Mouse (Mus musculus): ENCODE measurements around the gene Tvp23b. TPM values are rescaled to one million over a fixed set of nuclear protein-coding genes. Genes with fewer than 3 reads are reported as not detected.

Tvp23b gene
- polyA plus RNA-seq, 1 experiment, result 32.3 TPM

GRCm38 (mm10) chr11:62951012-62951411 lies 71.8 kb downstream of the Tvp23b start, which contains the start of gene Cdrt4:
Gene Cdrt4, plus strand, starts transcription at chr11:62951193.
- TF ChIP-seq POLR2A (IDR thresholded peaks at IDR 0.05; ENCODE audit: borderline replicate concordance, insufficient read depth, low read length), result no peak
- H3K27me3 ChIP-seq (ENCODE audit: control insufficient read depth, insufficient read depth, low read length), result no peaks in the 10 kb centered on the region
- H3K4me1 ChIP-seq (ENCODE audit: control insufficient read depth, insufficient read depth, low read length), result no peaks in the 10 kb centered on the region
- no peak for DNase-seq
- no peak within 1 kb of the TSS for H3K27ac ChIP-seq (ENCODE audit: insufficient read depth, low read length)
- WGBS, result 75% methylated on average over 3 of the region's 3 CpGs
- no peak within 1 kb of the TSS for H3K4me3 ChIP-seq (replicated peaks; ENCODE audit: insufficient read depth, low read depth, low read length)

- no peak for DNase-seq
- no peaks in the 10 kb centered on the region for H3K27me3 ChIP-seq (ENCODE audit: control insufficient read depth, insufficient read depth, low read length)
- H3K4me1 ChIP-seq (ENCODE audit: control insufficient read depth, insufficient read depth, low read length), result no peaks in the 10 kb centered on the region
- TF ChIP-seq CTCF (IDR thresholded peaks at IDR 0.05; ENCODE audit: borderline replicate concordance, insufficient read depth, low read depth, low read length) (no peak), POLR2A (IDR thresholded peaks at IDR 0.05; ENCODE audit: borderline replicate concordance, insufficient read depth, low read length) (no peak)
- H3K4me3 ChIP-seq (replicated peaks; ENCODE audit: insufficient read depth, low read depth, low read length), result no peak overlapping the region
- H3K27ac ChIP-seq (ENCODE audit: insufficient read depth, low read length), result no peak overlapping the region
- 95% methylated on average over 3 of the region's 3 CpGs for WGBS
Observed at GRCm38 (mm10) chr11:62954766-62955165, 75.5 kb downstream of the Tvp23b start.

GRCm38 (mm10) chr11:62955186-62955585 lies 75.9 kb downstream of the Tvp23b start:
- Histone ChIP-seq H3K4me1 (ENCODE audit: control insufficient read depth, insufficient read depth, low read length) (no peaks in the 10 kb centered on the region), H3K4me3 (replicated peaks; ENCODE audit: insufficient read depth, low read depth, low read length) (no peak overlapping the region), H3K27me3 (ENCODE audit: control insufficient read depth, insufficient read depth, low read length) (no peaks in the 10 kb centered on the region), H3K27ac (ENCODE audit: insufficient read depth, low read length) (no peak overlapping the region)
- TF ChIP-seq CTCF (IDR thresholded peaks at IDR 0.05; ENCODE audit: borderline replicate concordance, insufficient read depth, low read depth, low read length) (no peak), POLR2A (IDR thresholded peaks at IDR 0.05; ENCODE audit: borderline replicate concordance, insufficient read depth, low read length) (no peak)
- WGBS, result 85% methylated on average over 5 of the region's 5 CpGs
- no peak for DNase-seq

GRCm38 (mm10) chr11:62955776-62956175 lies 76.5 kb downstream of the Tvp23b start:
- DNase-seq, result no peak
- Histone ChIP-seq H3K4me1 (ENCODE audit: control insufficient read depth, insufficient read depth, low read length) (no peaks in the 10 kb centered on the region), H3K27ac (ENCODE audit: insufficient read depth, low read length) (no peak overlapping the region), H3K27me3 (ENCODE audit: control insufficient read depth, insufficient read depth, low read length) (no peaks in the 10 kb centered on the region), H3K4me3 (replicated peaks; ENCODE audit: insufficient read depth, low read depth, low read length) (no peak overlapping the region)
- 46% methylated on average over 6 of the region's 6 CpGs for WGBS
- TF ChIP-seq POLR2A (IDR thresholded peaks at IDR 0.05; ENCODE audit: borderline replicate concordance, insufficient read depth, low read length), result no peak
- no peak for TF ChIP-seq CTCF (IDR thresholded peaks at IDR 0.05; ENCODE audit: borderline replicate concordance, insufficient read depth, low read depth, low read length)

- H3K27me3 ChIP-seq (ENCODE audit: control insufficient read depth, insufficient read depth, low read length), result no peaks in the 10 kb centered on the region
- no peak for TF ChIP-seq POLR2A (IDR thresholded peaks at IDR 0.05; ENCODE audit: borderline replicate concordance, insufficient read depth, low read length)
- TF ChIP-seq CTCF (IDR thresholded peaks at IDR 0.05; ENCODE audit: borderline replicate concordance, insufficient read depth, low read depth, low read length), result no peak
- no peak overlapping the region for H3K4me3 ChIP-seq (replicated peaks; ENCODE audit: insufficient read depth, low read depth, low read length)
- H3K27ac ChIP-seq (ENCODE audit: insufficient read depth, low read length), result no peak overlapping the region
- DNase-seq, result no peak
- WGBS, result 90% methylated on average over 8 of the region's 8 CpGs
- H3K4me1 ChIP-seq (ENCODE audit: control insufficient read depth, insufficient read depth, low read length), result no peaks in the 10 kb centered on the region
Observed at GRCm38 (mm10) chr11:62957626-62958180, 78.4 kb downstream of the Tvp23b start.

GRCm38 (mm10) chr11:62963292-62963691 lies 84.0 kb downstream of the Tvp23b start:
- Histone ChIP-seq H3K4me3 (replicated peaks; ENCODE audit: insufficient read depth, low read depth, low read length) (no peak overlapping the region), H3K27ac (ENCODE audit: insufficient read depth, low read length) (no peak overlapping the region), H3K27me3 (ENCODE audit: control insufficient read depth, insufficient read depth, low read length) (no peaks in the 10 kb centered on the region), H3K4me1 (ENCODE audit: control insufficient read depth, insufficient read depth, low read length) (no peaks in the 10 kb centered on the region)
- 85% methylated on average over 4 of the region's 4 CpGs for WGBS
- DNase-seq, result no peak
- TF ChIP-seq CTCF (IDR thresholded peaks at IDR 0.05; ENCODE audit: borderline replicate concordance, insufficient read depth, low read depth, low read length) (no peak), POLR2A (IDR thresholded peaks at IDR 0.05; ENCODE audit: borderline replicate concordance, insufficient read depth, low read length) (no peak)

GRCm38 (mm10) chr11:62966424-62966764 lies 87.1 kb downstream of the Tvp23b start:
- DNase-seq, result no peak
- Histone ChIP-seq H3K27ac (ENCODE audit: insufficient read depth, low read length) (no peak overlapping the region), H3K27me3 (ENCODE audit: control insufficient read depth, insufficient read depth, low read length) (no peaks in the 10 kb centered on the region), H3K4me1 (ENCODE audit: control insufficient read depth, insufficient read depth, low read length) (no peaks in the 10 kb centered on the region), H3K4me3 (replicated peaks; ENCODE audit: insufficient read depth, low read depth, low read length) (no peak overlapping the region)
- 67% methylated on average over 3 of the region's 3 CpGs for WGBS
- TF ChIP-seq CTCF (IDR thresholded peaks at IDR 0.05; ENCODE audit: borderline replicate concordance, insufficient read depth, low read depth, low read length) (no peak), POLR2A (IDR thresholded peaks at IDR 0.05; ENCODE audit: borderline replicate concordance, insufficient read depth, low read length) (no peak)

Other genes starting within 250 kb of the Tvp23b start
- 5.9 and 6.5 TPM in 2 replicates for gene Lrrc75a, start 230.9 kb upstream of the Tvp23b start, polyA plus RNA-seq (2012; rRNA removed)
- 19.8 and 28.0 TPM in 2 replicates for gene Mmgt2, start 230.8 kb upstream of the Tvp23b start, polyA plus RNA-seq (2012; rRNA removed)
- gene Zfp287, start 147.6 kb upstream of the Tvp23b start, polyA plus RNA-seq (2012; rRNA removed), result 13.9 and 15.1 TPM in 2 replicates
- not detected in 2 replicates for gene Gm10428, start 126.4 kb upstream of the Tvp23b start, polyA plus RNA-seq (2012; rRNA removed)
- 9.8 and 10.8 TPM in 2 replicates for gene Zfp286, start 90.0 kb upstream of the Tvp23b start, polyA plus RNA-seq (2012; rRNA removed)
- 4.0 and 4.2 TPM in 2 replicates for gene Trim16, start 59.2 kb upstream of the Tvp23b start, polyA plus RNA-seq (2012; rRNA removed)
- 1.8 and 1.9 TPM in 2 replicates for gene Fbxw10, start 32.4 kb upstream of the Tvp23b start, polyA plus RNA-seq (2012; rRNA removed)
- 0.26 TPM in 1 of 2 replicates, not detected in the other for gene Cdrt4, start 71.7 kb downstream of the Tvp23b start, polyA plus RNA-seq (2012; rRNA removed)
- gene Tekt3, start 182.2 kb downstream of the Tvp23b start, polyA plus RNA-seq (2012; rRNA removed), result not detected in 2 replicates
- 52.5 and 60.8 TPM in 2 replicates for gene Pmp22, start 249.5 kb downstream of the Tvp23b start, polyA plus RNA-seq (2012; rRNA removed)